Mouse (Mus musculus) myocyte (in vitro differentiated cells): ENCODE data around the gene Bcas3.

Experiments used
- CEBPB ChIP-seq: IDR thresholded peaks from 2 replicates; pipeline ENCODE4 v1.6.1; 2011; ENCODE audit warnings: mild to moderate bottlenecking, moderate library complexity; ENCODE audit not compliant: poor library complexity, insufficient read depth, severe bottlenecking
- MAX ChIP-seq: IDR thresholded peaks from one replicate; pipeline ENCODE4 v1.6.1; 2011; ENCODE audit warnings: low read depth, mild to moderate bottlenecking, control low read depth
- MYOD1 ChIP-seq, 3 experiments: IDR thresholded peaks; one replicate each; pipeline ENCODE4 v1.6.1; 2011; ENCODE audit warnings: control low read depth in 2 of 3, low read depth in 2 of 3, mild to moderate bottlenecking in 2 of 3, moderate library complexity in 1 of 3; ENCODE audit not compliant: insufficient read length in 2 of 3, control insufficient read depth in 1 of 3
- MYOG ChIP-seq, 3 experiments: IDR thresholded peaks; one replicate each; pipeline ENCODE4 v1.6.1; 2011; ENCODE audit warnings: control low read depth in 2 of 3, low read depth in 2 of 3, mild to moderate bottlenecking in 2 of 3; ENCODE audit not compliant: insufficient read length in 2 of 3, control insufficient read depth in 1 of 3, insufficient read depth in 1 of 3
- POLR2A ChIP-seq: IDR thresholded peaks from one replicate; pipeline ENCODE4 v1.6.1; 2011; ENCODE audit warnings: low read depth, mild to moderate bottlenecking, control low read depth, moderate library complexity; ENCODE audit not compliant: insufficient read length
- POLR2AphosphoS2 ChIP-seq: IDR thresholded peaks from one replicate; pipeline ENCODE4 v1.6.1; 2011; ENCODE audit warnings: low read depth, control low read depth; ENCODE audit not compliant: insufficient read length
- REST ChIP-seq: IDR thresholded peaks from one replicate; pipeline ENCODE4 v1.6.1; 2011; ENCODE audit warnings: mild to moderate bottlenecking, control low read depth, moderate library complexity; ENCODE audit not compliant: insufficient read depth, insufficient read length
- TCF12 ChIP-seq: IDR thresholded peaks from one replicate; pipeline ENCODE4 v1.6.1; 2011; ENCODE audit warnings: mild to moderate bottlenecking, control low read depth; ENCODE audit not compliant: poor library complexity, insufficient read depth, severe bottlenecking

GRCm38 (mm10) chr11:85812201-85812966 lies 459.4 kb downstream of the Bcas3 start:
- no peak for TF ChIP-seq REST
- no peak for TF ChIP-seq POLR2A
- no peak for TF ChIP-seq POLR2AphosphoS2
- TF ChIP-seq CEBPB: no peak
- no peak for TF ChIP-seq MYOG (IDR thresholded peaks at IDR 0.05; ENCODE audit: control insufficient read depth in 1 of 3, insufficient read depth in 1 of 3, insufficient read length in 2 of 3, low read depth in 2 of 3)
- TF ChIP-seq MAX: no peak
- no peak for TF ChIP-seq MYOD1 (IDR thresholded peaks at IDR 0.05; ENCODE audit: control insufficient read depth in 1 of 3, insufficient read length in 2 of 3, low read depth in 2 of 3)
- TF ChIP-seq TCF12: no peak
